Mouse (Mus musculus): ENCODE data around the gene Tead3.

The Tead3 gene

GRCm38 (mm10) chr17:28308297-28309195, 42.1 kb downstream of the Tead3 start:
- peak; percentile 95 for DNase-seq (ENCODE audit: low spot score)

DNA sequence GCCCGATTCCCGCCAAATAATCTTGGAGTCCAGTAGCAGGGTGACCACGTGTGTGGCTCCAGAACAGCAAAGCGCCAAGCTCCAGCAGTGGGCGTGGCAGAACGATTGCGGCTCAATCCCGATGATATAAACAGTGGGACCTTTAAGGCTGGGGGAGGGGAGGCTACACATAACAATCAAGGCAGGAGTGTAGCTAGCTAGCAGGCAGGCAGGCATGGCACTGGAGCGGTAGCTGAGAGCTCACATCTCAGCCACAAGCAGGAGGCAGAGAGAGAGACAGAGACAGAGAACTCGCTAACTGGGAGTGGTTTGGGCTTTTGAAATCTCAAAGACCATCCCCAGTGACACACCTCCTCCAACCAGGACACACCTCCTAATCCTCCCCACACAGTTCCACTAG, 45.4 kb downstream of the Tead3 start:
- no peak for DNase-seq (ENCODE audit: low spot score)

DNA sequence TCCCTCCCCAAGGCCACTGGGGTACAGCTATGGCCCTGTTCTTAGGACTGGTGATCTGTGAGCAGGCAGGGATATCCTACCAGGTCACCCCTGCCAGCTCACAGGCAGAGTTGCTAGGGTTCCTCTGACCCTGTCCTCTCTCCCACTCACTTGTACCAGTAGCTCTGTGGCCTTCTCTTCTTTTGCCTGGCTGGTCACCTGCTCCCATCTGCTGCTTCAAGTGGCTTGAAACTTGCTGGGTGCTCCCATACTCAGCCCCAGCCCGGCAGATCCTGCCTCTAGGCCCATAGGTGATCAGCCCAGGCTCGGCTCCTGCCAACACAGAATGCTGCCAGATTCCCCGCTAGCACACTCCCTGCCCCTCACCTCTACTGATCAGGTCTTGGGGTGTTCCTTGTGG, 49.8 kb downstream of the Tead3 start:
- DNase-seq (ENCODE audit: low spot score) = no peak

- no peak for DNase-seq (ENCODE audit: low spot score)
These were observed 50.3 kb downstream of the Tead3 start for GRCm38 (mm10) chr17:28300323-28300722.

- DNase-seq (ENCODE audit: low spot score) = no peak
These were observed 50.8 kb downstream of the Tead3 start for GRCm38 (mm10) chr17:28299669-28300320.

GRCm38 (mm10) chr17:28298888-28299287, 51.7 kb downstream of the Tead3 start:
- no peak for DNase-seq (ENCODE audit: low spot score)

- no peak for DNase-seq (ENCODE audit: low spot score)
These were observed 55.9 kb downstream of the Tead3 start for GRCm38 (mm10) chr17:28294449-28295333.

DNA sequence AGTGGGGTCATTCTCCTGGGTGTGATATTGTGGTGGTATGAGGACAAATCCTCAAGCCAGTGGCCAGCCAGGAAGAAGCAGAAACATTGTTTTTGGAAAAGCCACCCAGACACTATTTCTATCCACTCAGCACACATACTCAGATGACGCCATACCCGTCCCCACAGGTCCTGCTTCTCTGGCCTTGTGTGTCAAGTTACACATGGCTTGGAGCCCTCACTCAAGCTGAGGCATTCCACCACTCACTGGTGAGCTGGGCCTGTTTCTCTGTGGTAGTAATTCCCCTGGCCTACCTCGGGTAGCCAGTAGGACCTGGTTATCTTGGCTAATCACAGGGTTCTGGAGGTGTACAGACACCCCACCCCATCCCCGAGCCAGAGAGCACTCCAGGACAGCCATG, 56.9 kb downstream of the Tead3 start:
- no peak for DNase-seq (ENCODE audit: low spot score)

DNA sequence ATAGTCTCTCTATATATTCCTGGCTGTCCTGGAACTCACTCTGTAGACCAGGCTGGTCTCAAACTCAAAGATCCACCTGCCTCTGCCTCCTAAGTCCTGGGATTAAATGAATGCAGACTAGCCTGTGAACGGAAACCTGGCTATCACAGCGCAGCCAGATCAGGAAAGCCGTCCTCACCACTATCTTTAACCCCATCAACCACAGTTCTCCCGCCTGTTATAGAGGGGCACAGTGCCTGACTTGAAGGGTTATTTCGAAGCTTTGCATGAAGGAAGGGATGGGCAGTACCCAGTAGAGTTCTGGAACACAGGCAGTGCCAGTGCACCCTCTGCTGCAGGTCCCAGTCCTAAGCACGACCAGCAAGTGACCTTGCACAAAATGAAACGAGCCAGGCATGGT, 59.3 kb downstream of the Tead3 start:
- DNase-seq (ENCODE audit: low spot score) = no peak

DNA sequence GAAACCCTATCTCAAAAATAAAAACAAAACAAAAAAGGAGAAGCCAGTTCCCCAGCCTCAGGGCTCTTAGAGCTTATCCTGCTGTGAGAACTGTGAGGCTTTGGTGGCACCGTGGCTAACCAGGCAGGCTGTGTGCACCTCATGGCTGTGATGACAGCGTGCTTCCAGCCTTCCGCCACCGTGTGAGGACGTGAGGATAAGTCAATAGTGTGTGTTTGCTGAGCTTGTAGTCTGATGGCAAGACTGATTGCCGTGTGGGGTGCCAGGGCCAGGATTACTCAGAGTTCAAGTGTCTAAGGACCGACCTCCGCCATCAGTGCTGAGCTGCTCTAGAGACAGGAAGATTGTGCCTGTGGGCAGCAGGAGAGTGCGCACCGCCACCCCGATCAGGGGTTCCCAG, 59.9 kb downstream of the Tead3 start:
- peak; percentile 64 for DNase-seq (ENCODE audit: low spot score)

DNA sequence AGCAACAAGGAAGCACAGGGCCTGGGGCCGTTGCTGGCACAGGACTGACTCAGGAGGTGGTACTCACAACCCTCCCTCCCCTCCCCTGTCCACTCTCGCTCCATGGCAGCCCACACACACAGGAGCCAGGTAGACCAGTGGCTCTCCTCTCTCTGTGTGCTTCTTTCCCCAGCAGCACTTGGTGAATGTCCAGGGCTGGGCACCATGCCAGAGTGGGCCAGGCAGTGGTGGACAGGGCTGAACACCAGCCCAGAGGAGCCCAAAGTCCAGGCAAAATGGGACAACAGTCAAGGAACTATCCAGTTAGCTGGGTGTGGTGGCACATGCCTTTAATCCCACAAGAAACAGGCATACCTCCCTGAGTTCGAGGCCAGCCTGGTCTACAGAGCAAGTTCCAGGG, 60.4 kb downstream of the Tead3 start:
- DNase-seq (ENCODE audit: low spot score) = peak; percentile 78

- no peak for DNase-seq (ENCODE audit: low spot score)
These were observed 62.6 kb downstream of the Tead3 start for GRCm38 (mm10) chr17:28287980-28288379.

- no peak for DNase-seq (ENCODE audit: low spot score)
These were observed 63.0 kb downstream of the Tead3 start for GRCm38 (mm10) chr17:28287578-28287977.

- DNase-seq (ENCODE audit: low spot score) = no peak
These were observed 63.7 kb downstream of the Tead3 start for GRCm38 (mm10) chr17:28286964-28287363.

DNA sequence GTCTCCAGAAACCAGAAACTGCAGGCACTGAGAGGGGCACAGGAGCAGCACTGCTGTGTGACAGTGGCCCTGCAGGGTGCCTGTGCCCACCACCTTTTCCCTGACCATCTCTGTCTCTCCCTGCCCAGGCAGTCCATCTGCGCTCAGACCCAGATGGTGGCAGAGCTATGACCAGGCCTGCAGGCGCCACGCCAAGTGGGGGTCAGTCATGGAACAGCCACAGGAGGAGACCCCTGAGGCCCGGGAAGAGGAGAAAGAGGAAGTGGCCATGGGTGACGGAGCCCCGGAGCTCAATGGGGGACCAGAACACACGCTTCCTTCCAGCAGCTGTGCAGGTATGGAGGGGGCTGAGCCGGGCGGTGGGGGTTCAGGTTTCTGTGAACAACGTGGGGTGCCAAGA, 64.5 kb downstream of the Tead3 start:
- no peak for DNase-seq (ENCODE audit: low spot score)

- DNase-seq (ENCODE audit: low spot score) = no peak
These were observed 67.4 kb downstream of the Tead3 start for GRCm38 (mm10) chr17:28283199-28283598.

DNA sequence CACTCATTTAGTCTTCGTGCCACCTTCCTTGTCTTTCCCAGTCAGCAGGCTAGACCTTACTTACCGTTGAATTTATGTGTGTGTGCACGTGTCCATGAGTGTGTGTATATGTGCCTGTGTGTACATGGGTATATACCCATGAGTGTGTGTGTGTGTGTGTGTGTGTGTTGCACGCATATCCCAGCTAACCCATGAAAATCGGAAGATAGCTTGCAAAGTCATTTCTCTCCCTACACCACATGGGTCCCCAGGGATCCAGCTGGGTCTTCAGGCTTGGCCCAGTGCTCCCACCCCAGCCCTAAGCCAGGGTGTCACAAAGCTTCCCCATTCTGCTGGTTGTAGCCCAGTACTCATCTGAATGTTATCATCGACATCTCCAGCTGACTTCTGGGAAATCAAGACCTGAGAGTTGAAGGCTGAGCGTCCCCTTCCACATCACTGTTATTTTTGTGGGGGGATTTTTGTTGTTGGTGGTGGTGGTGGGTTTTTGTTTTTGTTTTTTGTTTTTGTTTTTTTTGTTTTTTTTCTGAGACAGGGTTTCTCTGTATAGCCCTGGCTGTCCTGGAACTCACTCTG, 68.7 kb downstream of the Tead3 start:
- DNase-seq (ENCODE audit: low spot score) = no peak
